Mouse (Mus musculus) mouse embryonic stem cell (cell line): ENCODE measurements around the gene Hoxd10.

Source experiments
- in situ Hi-C, 2 experiments: fragments of 300-500 bp; cut with MboI; formaldehyde crosslinking; loops; 1 replicate in 1 of 2; 3 replicates in 1 of 2; pipeline ENCODE4 v1.14.3; 2019 to 2020; ENCODE audit warnings: low sequenced_read_pairs in 2 of 2, low pct_unique_long_range_greater_than_20kb in 1 of 2, mixed read lengths in 1 of 2; ENCODE audit not compliant: unreplicated experiment in 1 of 2

Hoxd10 gene

GRCm38 (mm10) chr2:74691022-74691951 lies at the start of gene Hoxd10:
TSS of gene Hoxd10 (plus strand) at chr2:74691924.
- in situ Hi-C loops = loop anchor here (10.0 to 25.0 kb wide), 3 partner anchors 274 to 896 kb away; no protein-coding TSS in a partner anchor

- in situ Hi-C loops = no loop called here
Observed at GRCm38 (mm10) chr2:74642431-74642830, 49.3 kb upstream of the Hoxd10 start.

GRCm38 (mm10) chr2:74645631-74646030 lies 46.1 kb upstream of the Hoxd10 start:
- in situ Hi-C loops = no loop called here

GRCm38 (mm10) chr2:74647082-74647864 lies 44.5 kb upstream of the Hoxd10 start:
- in situ Hi-C loops = no loop called here

- in situ Hi-C loops = loop anchor here in 1 of 2 experiments (10.0 kb wide), 1 partner anchor 588 kb away; no protein-coding TSS in a partner anchor
Observed at GRCm38 (mm10) chr2:74652996-74653340, 38.8 kb upstream of the Hoxd10 start.

- in situ Hi-C loops = loop anchor here in 1 of 2 experiments (10.0 kb wide), 1 partner anchor 589 kb away; no protein-coding TSS in a partner anchor
Observed at GRCm38 (mm10) chr2:74653781-74654535, 37.8 kb upstream of the Hoxd10 start.

GRCm38 (mm10) chr2:74654743-74655419 lies 36.8 kb upstream of the Hoxd10 start:
- in situ Hi-C loops = loop anchor here in 1 of 2 experiments (10.0 kb wide), 1 partner anchor 590 kb away; no protein-coding TSS in a partner anchor

GRCm38 (mm10) chr2:74655420-74655781 lies 36.3 kb upstream of the Hoxd10 start:
- in situ Hi-C loops = loop anchor here in 1 of 2 experiments (10.0 kb wide), 1 partner anchor 591 kb away; no protein-coding TSS in a partner anchor

- in situ Hi-C loops = loop anchor here in 1 of 2 experiments (10.0 kb wide), 1 partner anchor 591 kb away; no protein-coding TSS in a partner anchor
Observed at GRCm38 (mm10) chr2:74655821-74656631, 35.7 kb upstream of the Hoxd10 start.

GRCm38 (mm10) chr2:74656632-74657021 lies 35.1 kb upstream of the Hoxd10 start:
- in situ Hi-C loops = loop anchor here in 1 of 2 experiments (10.0 kb wide), 1 partner anchor 592 kb away; no protein-coding TSS in a partner anchor

GRCm38 (mm10) chr2:74657251-74658023 lies 34.3 kb upstream of the Hoxd10 start:
- in situ Hi-C loops = loop anchor here in 1 of 2 experiments (10.0 kb wide), 1 partner anchor 593 kb away; no protein-coding TSS in a partner anchor

GRCm38 (mm10) chr2:74658024-74658666 lies 33.6 kb upstream of the Hoxd10 start:
- in situ Hi-C loops = loop anchor here in 1 of 2 experiments (10.0 kb wide), 1 partner anchor 593 kb away; no protein-coding TSS in a partner anchor

- in situ Hi-C loops = loop anchor here in 1 of 2 experiments (10.0 kb wide), 1 partner anchor 594 kb away; no protein-coding TSS in a partner anchor
Observed at GRCm38 (mm10) chr2:74658667-74659371, 32.9 kb upstream of the Hoxd10 start.

- in situ Hi-C loops = loop anchor here (10.0 kb wide), 2 partner anchors 365 to 595 kb away; no protein-coding TSS in a partner anchor
Observed at GRCm38 (mm10) chr2:74659507-74660005, 32.2 kb upstream of the Hoxd10 start, which contains the start of gene Evx2. TSS of gene Evx2 (minus strand) at chr2:74659557.
